ENCODE assay signal across 8 mouse cellular contexts in the genomic region with DNA sequence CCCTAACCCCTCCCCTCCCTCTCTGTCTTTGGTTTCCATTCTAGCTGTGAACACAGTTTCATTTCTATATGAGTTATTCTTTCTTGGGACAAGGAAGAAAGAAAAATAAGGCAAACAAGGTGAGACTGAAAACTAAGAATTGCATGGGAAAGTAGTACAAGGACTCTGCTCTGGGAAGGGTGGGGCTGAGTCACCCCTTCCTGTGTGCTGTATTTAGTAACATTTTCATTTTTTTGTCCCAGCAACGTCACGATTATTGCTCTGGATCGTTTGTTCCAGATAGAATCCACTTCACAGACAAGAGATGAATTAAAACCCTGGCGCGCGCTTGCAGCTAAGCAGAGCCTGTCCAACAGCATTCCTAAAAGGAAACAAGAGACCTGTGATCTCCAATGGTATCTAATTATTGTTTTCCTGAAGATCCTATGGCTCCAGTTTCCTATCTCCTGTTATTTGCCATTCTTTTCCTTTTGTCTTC. TPM values are rescaled to one million over a fixed set of nuclear protein-coding genes. Genes with fewer than 3 reads are reported as not detected.
A peak's percentile ranks its signal among the peaks of the same experiment; 100 is the strongest.
DNase-seq lines count a peak whose midpoint lies in the region; ATAC-seq and TF ChIP-seq lines count a peak whose summit lies in the region.

A gene (plus strand): TSS at position 51 of the 478 bp plus-strand sequence.

- no peaks in the 10 kb centered on the region for H3K9me3 ChIP-seq in intestine, embryonic 15.5 days
- H3K9me3 ChIP-seq in lung, embryonic 15.5 days = no peaks in the 10 kb centered on the region
- H3K9me3 ChIP-seq in stomach, postnatal 0 days (ENCODE audit: control insufficient read depth, low read length) = no peaks in the 10 kb centered on the region

- no peaks in the 10 kb centered on the region for H3K27me3 ChIP-seq in intestine, embryonic 15.5 days (replicated peaks)
- no peaks in the 10 kb centered on the region for H3K27me3 ChIP-seq in lung, embryonic 15.5 days
- H3K27me3 ChIP-seq in stomach, postnatal 0 days (ENCODE audit: control insufficient read depth, insufficient read depth, low read length) = no peaks in the 10 kb centered on the region

- ATAC-seq in granulocyte monocyte progenitor cell, adult 5-6 weeks (replicated peaks; ENCODE audit: poor library complexity, severe bottlenecking) = no peak
- ATAC-seq in intestine, embryonic 15.5 days = peak; percentile 55; the same call in 1 of the 2 replicates
- ATAC-seq in lung, embryonic 15.5 days (ENCODE audit: borderline replicate concordance, extremely low read depth, low FRiP score, low TSS enrichment) = no peak
- ATAC-seq in stomach, postnatal 0 days (ENCODE audit: low FRiP score, low TSS enrichment) = no peak

- no peak within 1 kb of the TSS for H3K4me3 ChIP-seq in intestine, embryonic 15.5 days (replicated peaks)
- no peak within 1 kb of the TSS for H3K4me3 ChIP-seq in lung, embryonic 15.5 days
- H3K4me3 ChIP-seq in stomach, postnatal 0 days (ENCODE audit: low read depth, low read length) = no peak within 1 kb of the TSS

- 50% methylated on average over 6 of the region's 6 CpGs for WGBS in intestine, embryonic 15.5 days
- WGBS in lung, embryonic 15.5 days = 32% methylated on average over 6 of the region's 6 CpGs
- 40% methylated on average over 6 of the region's 6 CpGs for WGBS in stomach, postnatal 0 days

- no peak within 1 kb of the TSS for H3K4me2 ChIP-seq in intestine, embryonic 15.5 days (replicated peaks)
- peak within 1 kb of the TSS; percentile 11; the same call in 1 of the 2 replicates for H3K4me2 ChIP-seq in lung, embryonic 15.5 days
- no peak within 1 kb of the TSS for H3K4me2 ChIP-seq in stomach, postnatal 0 days (replicated peaks; ENCODE audit: low read depth)

- no peaks in the 10 kb centered on the region for H3K36me3 ChIP-seq in intestine, embryonic 15.5 days
- no peaks in the 10 kb centered on the region for H3K36me3 ChIP-seq in lung, embryonic 15.5 days
- no peaks in the 10 kb centered on the region for H3K36me3 ChIP-seq in stomach, postnatal 0 days (ENCODE audit: control insufficient read depth, insufficient read depth, low read length)

- no peak for TF ChIP-seq EP300 in stomach, postnatal 0 days (optimal IDR thresholded peaks at IDR 0.05)

- TF ChIP-seq CTCF in brain, embryonic 14.5 days (IDR thresholded peaks at IDR 0.05; ENCODE audit: borderline replicate concordance, extremely low read depth, insufficient read depth, insufficient read length) = no peak
- TF ChIP-seq CTCF in stomach, postnatal 0 days (IDR thresholded peaks at IDR 0.05; ENCODE audit: low read depth) = no peak

- no peak for TF ChIP-seq POLR2A in brain, embryonic 14.5 days (IDR thresholded peaks at IDR 0.05; ENCODE audit: borderline replicate concordance, extremely low read depth, insufficient read depth, insufficient read length, poor library complexity, severe bottlenecking)

- no peak within 1 kb of the TSS for H3K9ac ChIP-seq in intestine, embryonic 15.5 days
- H3K9ac ChIP-seq in lung, embryonic 15.5 days = no peak within 1 kb of the TSS
- no peak within 1 kb of the TSS for H3K9ac ChIP-seq in stomach, postnatal 0 days (ENCODE audit: low read length)

- no peaks in the 10 kb centered on the region for H3K4me1 ChIP-seq in intestine, embryonic 15.5 days (replicated peaks)
- peaks cover 6% of the 10 kb centered on the region for H3K4me1 ChIP-seq in lung, embryonic 15.5 days
- H3K4me1 ChIP-seq in stomach, postnatal 0 days (replicated peaks; ENCODE audit: control insufficient read depth, insufficient read depth) = no peaks in the 10 kb centered on the region

- no peak within 1 kb of the TSS for H3K27ac ChIP-seq in intestine, embryonic 15.5 days
- H3K27ac ChIP-seq in lung, embryonic 15.5 days = no peak within 1 kb of the TSS
- H3K27ac ChIP-seq in stomach, postnatal 0 days (replicated peaks) = no peak within 1 kb of the TSS

- peak; percentile 52 for DNase-seq in kidney, adult 9 months
- no peak for DNase-seq in kidney, postnatal 10 days
- DNase-seq in brain, embryonic 14.5 days (ENCODE audit: low read depth) = no peak
- no peak for DNase-seq in stomach, postnatal 0 days (ENCODE audit: low spot score)
- no peak for DNase-seq in right cerebral cortex, postnatal 36 days (ENCODE audit: low spot score in 2 of 2)

RNA-seq across cellular contexts. Expression of the gene that starts here (rescaled TPM):
- polyA plus RNA-seq in brain, embryonic 14.5 days (2012; rRNA removed) = 42.6 and 64.5 TPM in 2 replicates
- total RNA-seq in granulocyte monocyte progenitor cell, adult 5-6 weeks (2014; fragmentation: Nextera tagmentation) = 83.3 and 85.8 TPM in 2 replicates
- 226 and 238 TPM in 2 replicates for total RNA-seq in granulocyte monocyte progenitor cell, adult 5-6 weeks (2017)
- polyA plus RNA-seq in intestine, embryonic 15.5 days (2015; fragmentation: Nextera tagmentation; extraction: Ambion mirVana) = 125 and 126 TPM in 2 replicates
- polyA plus RNA-seq in lung, embryonic 15.5 days (2015; fragmentation: Nextera tagmentation; extraction: Ambion mirVana) = 179 and 181 TPM in 2 replicates
- polyA plus RNA-seq in stomach, postnatal 0 days (2015; fragmentation: Nextera tagmentation; extraction: Ambion mirVana) = 118 TPM in 2 replicates
